ENCODE assay signal across 15 mouse cellular contexts in the genomic region with DNA sequence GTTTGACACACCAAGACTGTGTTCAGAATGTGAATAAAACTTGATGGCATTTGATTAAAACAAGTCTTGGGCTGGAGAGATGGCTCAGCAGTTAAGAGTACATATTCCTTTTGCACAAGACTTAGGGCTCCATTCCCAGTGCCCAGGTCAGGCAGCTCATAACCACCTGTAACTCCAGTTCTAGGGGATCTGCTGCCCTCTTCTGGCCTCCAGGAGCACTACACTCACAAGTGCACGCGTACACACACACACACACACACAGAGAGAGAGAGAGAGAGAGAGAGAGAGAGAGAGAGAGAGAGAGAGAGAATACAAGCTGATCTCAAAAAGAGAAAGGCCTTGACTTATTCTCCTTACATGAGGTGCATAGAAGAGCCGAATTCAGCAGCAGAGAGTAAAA. TPM values are rescaled to one million over a fixed set of nuclear protein-coding genes. Genes with fewer than 3 reads are reported as not detected.
"Had no signal": no experiment of that assay in that cellular context is flagged by ENCODE, and none has a peak within 500 bp of the region (broad histone marks: within the 10 kb centered on the region; RNA-seq: fewer than 3 reads in every experiment).

No protein-coding gene starts in this region.

- H3K4me2 ChIP-seq: lung, embryonic 14.5 days; neural tube, embryonic 13.5 days had no signal

- H3K9me3 ChIP-seq: limb, embryonic 10.5 days had no signal

- H3K36me3 ChIP-seq: limb, embryonic 10.5 days; midbrain, embryonic 10.5 days; neural tube, embryonic 13.5 days had no signal

- ATAC-seq: midbrain, embryonic 16.5 days had no signal

- H3K4me1 ChIP-seq: limb, embryonic 10.5 days; midbrain, embryonic 10.5 days; neural tube, embryonic 13.5 days had no signal

- H3K4me3 ChIP-seq: left cerebral cortex, adult 2 months; limb, embryonic 10.5 days; midbrain, embryonic 10.5 days; neural tube, embryonic 13.5 days had no signal

- H3K27ac ChIP-seq: left cerebral cortex, adult 2 months; limb, embryonic 10.5 days; liver, embryonic 14.5 days; midbrain, embryonic 10.5 days; neural tube, embryonic 13.5 days had no signal

- DNase-seq: kidney, adult 11 months; kidney, postnatal 25 days; lung, embryonic 14.5 days; lung, postnatal 10 days; lung, postnatal 4 days; right cerebral cortex, postnatal 14 days; thymus, adult 2 months; thymus, postnatal 25 days had no signal

- H3K27me3 ChIP-seq: neural tube, embryonic 13.5 days had no signal

- H3K9ac ChIP-seq: liver, embryonic 14.5 days; lung, embryonic 14.5 days; neural tube, embryonic 13.5 days had no signal

RNA-seq across cellular contexts. Expression of a gene that starts 40.6 kb away (rescaled TPM):
- total RNA-seq: megakaryocyte, adult 5-6 weeks had no signal
